Mouse (Mus musculus) myocyte (in vitro differentiated cells): ENCODE results near the gene Ndufb10. TPM values are rescaled to one million over a fixed set of nuclear protein-coding genes. Genes with fewer than 3 reads are reported as not detected.

Experiments used
- H3K27me3 ChIP-seq: one replicate; pipeline ENCODE4 v1.6.1; 2011; ENCODE audit not compliant: control insufficient read depth, insufficient read depth, insufficient read length
- H3K36me3 ChIP-seq: one replicate; pipeline ENCODE4 v1.6.1; 2011; ENCODE audit not compliant: control insufficient read depth, insufficient read depth
- H3K4me2 ChIP-seq: one replicate; pipeline ENCODE4 v1.6.1; 2011; ENCODE audit warnings: low read depth, control low read depth
- H3K4me3 ChIP-seq: one replicate; pipeline ENCODE4 v1.5.1; 2011; ENCODE audit warnings: mild to moderate bottlenecking, control low read depth, moderate library complexity
- H3K79me2 ChIP-seq: one replicate; pipeline ENCODE4 v1.6.1; 2011; ENCODE audit not compliant: control insufficient read depth, insufficient read depth
- H3ac ChIP-seq: one replicate; pipeline ENCODE4 v1.6.1; 2011; ENCODE audit not compliant: control insufficient read depth, insufficient read length
- CEBPB ChIP-seq: IDR thresholded peaks from 2 replicates; pipeline ENCODE4 v1.6.1; 2011; ENCODE audit warnings: mild to moderate bottlenecking, moderate library complexity; ENCODE audit not compliant: poor library complexity, insufficient read depth, severe bottlenecking
- E2F4 ChIP-seq: IDR thresholded peaks from one replicate; pipeline ENCODE4 v1.6.1; 2011; ENCODE audit warnings: mild to moderate bottlenecking, control low read depth, moderate library complexity; ENCODE audit not compliant: insufficient read depth
- MAX ChIP-seq: IDR thresholded peaks from one replicate; pipeline ENCODE4 v1.6.1; 2011; ENCODE audit warnings: low read depth, mild to moderate bottlenecking, control low read depth
- MYOD1 ChIP-seq, 3 experiments: IDR thresholded peaks; one replicate each; pipeline ENCODE4 v1.6.1; 2011; ENCODE audit warnings: control low read depth in 2 of 3, low read depth in 2 of 3, mild to moderate bottlenecking in 2 of 3, moderate library complexity in 1 of 3; ENCODE audit not compliant: insufficient read length in 2 of 3, control insufficient read depth in 1 of 3
- MYOG ChIP-seq, 3 experiments: IDR thresholded peaks; one replicate each; pipeline ENCODE4 v1.6.1; 2011; ENCODE audit warnings: control low read depth in 2 of 3, low read depth in 2 of 3, mild to moderate bottlenecking in 2 of 3; ENCODE audit not compliant: insufficient read length in 2 of 3, control insufficient read depth in 1 of 3, insufficient read depth in 1 of 3
- POLR2A ChIP-seq: IDR thresholded peaks from one replicate; pipeline ENCODE4 v1.6.1; 2011; ENCODE audit warnings: low read depth, mild to moderate bottlenecking, control low read depth, moderate library complexity; ENCODE audit not compliant: insufficient read length
- POLR2AphosphoS2 ChIP-seq: IDR thresholded peaks from one replicate; pipeline ENCODE4 v1.6.1; 2011; ENCODE audit warnings: low read depth, control low read depth; ENCODE audit not compliant: insufficient read length
- REST ChIP-seq: IDR thresholded peaks from one replicate; pipeline ENCODE4 v1.6.1; 2011; ENCODE audit warnings: mild to moderate bottlenecking, control low read depth, moderate library complexity; ENCODE audit not compliant: insufficient read depth, insufficient read length
- SRF ChIP-seq: IDR thresholded peaks from one replicate; pipeline ENCODE4 v1.6.1; 2011; ENCODE audit warnings: low read depth; ENCODE audit not compliant: control insufficient read depth, insufficient read length
- TCF12 ChIP-seq: IDR thresholded peaks from one replicate; pipeline ENCODE4 v1.6.1; 2011; ENCODE audit warnings: mild to moderate bottlenecking, control low read depth; ENCODE audit not compliant: poor library complexity, insufficient read depth, severe bottlenecking
- TCF3 ChIP-seq: IDR thresholded peaks from one replicate; pipeline ENCODE4 v1.6.1; 2011; ENCODE audit warnings: low read depth, control low read depth; ENCODE audit not compliant: insufficient read length
- USF1 ChIP-seq: IDR thresholded peaks from one replicate; pipeline ENCODE4 v1.6.1; 2011; ENCODE audit warnings: low read depth, mild to moderate bottlenecking, control low read depth, moderate library complexity
- polyA plus RNA-seq: library from polyadenylated mRNA; unstranded; fragments of >200 nt; fragmentation: generic; extraction: Trizol; gene quantifications from one replicate; pipeline ENCODE4 v1.2.1, GENCODE M21; 2012; ENCODE audit warnings: missing spikeins

Gene Ndufb10
- polyA plus RNA-seq, 1 experiment, result 547 TPM

DNA sequence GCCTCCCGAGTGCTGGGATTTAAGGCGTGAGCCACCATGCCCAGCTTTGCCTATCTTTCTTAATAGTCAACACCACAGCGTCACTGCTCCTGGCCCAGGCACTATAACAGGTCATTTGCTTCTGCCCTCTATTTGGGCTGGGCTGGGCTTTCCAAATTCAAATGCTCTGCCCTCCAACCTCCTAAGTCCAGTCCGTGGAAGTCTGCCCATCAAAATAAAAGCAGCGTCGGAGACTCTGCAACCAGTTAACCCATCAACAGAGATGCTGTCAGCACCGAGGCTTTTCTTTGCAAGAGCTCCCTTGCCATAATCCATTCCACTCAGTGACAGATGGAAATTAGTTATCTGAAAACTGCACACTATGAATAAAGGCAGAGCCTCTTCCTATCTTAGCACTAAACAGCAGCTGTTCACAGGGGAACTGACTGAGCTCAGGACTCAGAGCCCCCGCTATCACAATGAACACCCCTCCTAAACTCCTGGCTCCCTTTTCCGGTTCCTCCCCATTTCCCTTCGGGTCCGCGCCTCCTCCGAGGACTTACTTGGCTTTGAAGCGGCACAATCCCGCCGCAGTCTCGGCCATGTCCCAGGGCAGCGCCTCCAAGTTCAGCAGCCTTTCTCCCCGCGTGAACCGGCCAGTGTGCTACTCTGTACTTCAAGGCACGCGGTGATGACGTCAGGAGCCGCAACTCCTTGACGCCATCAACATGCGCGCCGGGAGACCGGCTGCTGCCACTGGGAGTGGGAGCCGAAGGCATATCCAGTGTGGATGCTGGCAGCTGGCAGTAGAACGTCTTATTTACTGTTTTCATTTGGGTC is 17.1 kb downstream of the Ndufb10 start, which contains the start of gene Tbl3:
TSS of gene Tbl3 (minus strand) at position 679 of the 819 bp plus-strand sequence.
- peak within 1 kb of the TSS; percentile 5 for H3ac ChIP-seq
- peak within 1 kb of the TSS; percentile 72 for H3K4me3 ChIP-seq
- H3K79me2 ChIP-seq, result peaks cover 16% of the 10 kb centered on the region
- no peaks in the 10 kb centered on the region for H3K27me3 ChIP-seq
- TF ChIP-seq TCF12 (no peak), POLR2AphosphoS2 (peak; percentile 94), CEBPB (no peak), MYOG (IDR thresholded peaks at IDR 0.05; ENCODE audit: control insufficient read depth in 1 of 3, insufficient read depth in 1 of 3, insufficient read length in 2 of 3, low read depth in 2 of 3) (peak in 1 of 3 experiments; percentile 10), SRF (peak; percentile 72), POLR2A (peak; percentile 91), E2F4 (peak; percentile 2)
- H3K36me3 ChIP-seq, result peaks cover under 1% of the 10 kb centered on the region
- peak within 1 kb of the TSS; percentile 89 for H3K4me2 ChIP-seq

DNA sequence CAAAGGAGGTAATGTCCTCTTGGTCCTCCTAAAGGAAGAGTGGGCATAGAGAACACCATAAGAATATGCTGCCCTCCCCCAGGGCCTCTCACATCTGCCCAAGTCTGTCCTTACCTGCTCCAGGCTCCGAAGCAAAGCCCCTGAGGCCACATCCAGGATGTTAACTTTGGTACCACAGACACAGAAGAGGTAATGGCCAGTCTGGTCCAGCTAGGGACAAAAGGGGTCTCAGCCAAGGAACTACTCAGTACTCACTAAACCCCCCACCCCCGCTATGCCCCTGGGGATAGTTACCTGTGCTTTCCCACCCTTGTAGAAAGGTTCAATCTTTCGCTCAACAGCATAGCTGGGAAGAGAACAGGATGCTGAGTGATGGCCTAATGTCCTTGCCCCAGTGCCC is 18.5 kb downstream of the Ndufb10 start:
- Histone ChIP-seq H3K79me2 (peaks cover 16% of the 10 kb centered on the region), H3K4me2 (peak overlapping the region; percentile 89), H3ac (no peak overlapping the region), H3K4me3 (no peak overlapping the region), H3K36me3 (peaks cover 9% of the 10 kb centered on the region), H3K27me3 (no peaks in the 10 kb centered on the region)
- TF ChIP-seq MYOD1 (IDR thresholded peaks at IDR 0.05; ENCODE audit: control insufficient read depth in 1 of 3, insufficient read length in 2 of 3, low read depth in 2 of 3) (no peak), TCF3 (no peak), POLR2A (no peak), TCF12 (no peak)

DNA sequence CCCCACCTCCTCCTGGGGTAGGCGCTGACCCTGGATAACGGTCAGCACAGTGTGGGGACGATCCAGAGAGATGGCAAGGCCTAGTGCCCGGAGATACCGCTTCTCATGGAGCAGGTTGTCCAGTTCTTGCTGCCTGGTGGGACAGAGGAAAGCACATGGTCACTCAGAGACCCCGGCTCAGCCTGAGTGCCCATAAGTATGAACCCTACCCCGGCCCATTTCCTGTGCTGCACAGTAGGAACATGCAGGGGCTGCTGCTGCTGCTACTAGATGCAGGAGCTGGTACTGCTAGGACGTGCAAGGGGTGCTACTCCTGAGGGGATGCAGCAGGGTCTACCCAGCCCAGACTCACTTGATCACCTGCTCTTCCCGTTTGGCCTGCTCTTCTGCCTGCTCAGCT is 23.0 kb downstream of the Ndufb10 start:
- Histone ChIP-seq H3ac (no peak overlapping the region), H3K4me3 (no peak overlapping the region), H3K4me2 (no peak overlapping the region), H3K79me2 (peaks cover 7% of the 10 kb centered on the region), H3K36me3 (peaks cover 9% of the 10 kb centered on the region), H3K27me3 (no peaks in the 10 kb centered on the region)
- TF ChIP-seq SRF (no peak), E2F4 (no peak), CEBPB (no peak), POLR2AphosphoS2 (no peak), MYOG (IDR thresholded peaks at IDR 0.05; ENCODE audit: control insufficient read depth in 1 of 3, insufficient read depth in 1 of 3, insufficient read length in 2 of 3, low read depth in 2 of 3) (no peak), POLR2A (no peak), REST (no peak), MAX (no peak), USF1 (no peak), TCF12 (no peak), MYOD1 (IDR thresholded peaks at IDR 0.05; ENCODE audit: control insufficient read depth in 1 of 3, insufficient read length in 2 of 3, low read depth in 2 of 3) (no peak), TCF3 (no peak)

DNA sequence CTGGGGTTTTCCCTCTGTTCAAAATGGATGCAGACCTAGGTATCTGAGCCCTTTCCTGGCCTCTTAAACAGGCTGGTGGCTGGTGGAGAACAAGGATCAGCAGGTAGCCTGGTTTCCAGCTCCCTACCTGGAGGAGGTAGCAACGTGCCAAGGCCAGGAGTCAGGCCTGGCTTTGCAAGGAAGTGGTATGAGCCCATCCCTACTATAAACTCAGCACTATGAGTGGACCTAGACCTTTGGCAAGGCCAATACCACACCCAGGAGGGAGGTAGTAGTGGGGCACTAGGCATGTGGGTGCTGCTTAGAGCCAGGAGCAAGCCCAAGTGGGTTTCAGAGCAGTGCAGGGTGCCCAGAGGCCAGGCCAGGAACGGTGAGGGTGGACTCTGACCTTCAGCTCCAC is 24.8 kb downstream of the Ndufb10 start:
- H3K4me3 ChIP-seq, result no peak overlapping the region
- H3ac ChIP-seq, result no peak overlapping the region
- H3K36me3 ChIP-seq, result peaks cover 9% of the 10 kb centered on the region
- H3K79me2 ChIP-seq, result peaks cover 5% of the 10 kb centered on the region
- H3K4me2 ChIP-seq, result no peak overlapping the region
- TF ChIP-seq TCF3 (no peak), SRF (no peak), MYOD1 (IDR thresholded peaks at IDR 0.05; ENCODE audit: control insufficient read depth in 1 of 3, insufficient read length in 2 of 3, low read depth in 2 of 3) (no peak), MYOG (IDR thresholded peaks at IDR 0.05; ENCODE audit: control insufficient read depth in 1 of 3, insufficient read depth in 1 of 3, insufficient read length in 2 of 3, low read depth in 2 of 3) (no peak), USF1 (no peak), REST (no peak), POLR2AphosphoS2 (no peak), MAX (no peak), E2F4 (no peak), POLR2A (no peak), CEBPB (no peak), TCF12 (no peak)
- H3K27me3 ChIP-seq, result no peaks in the 10 kb centered on the region

DNA sequence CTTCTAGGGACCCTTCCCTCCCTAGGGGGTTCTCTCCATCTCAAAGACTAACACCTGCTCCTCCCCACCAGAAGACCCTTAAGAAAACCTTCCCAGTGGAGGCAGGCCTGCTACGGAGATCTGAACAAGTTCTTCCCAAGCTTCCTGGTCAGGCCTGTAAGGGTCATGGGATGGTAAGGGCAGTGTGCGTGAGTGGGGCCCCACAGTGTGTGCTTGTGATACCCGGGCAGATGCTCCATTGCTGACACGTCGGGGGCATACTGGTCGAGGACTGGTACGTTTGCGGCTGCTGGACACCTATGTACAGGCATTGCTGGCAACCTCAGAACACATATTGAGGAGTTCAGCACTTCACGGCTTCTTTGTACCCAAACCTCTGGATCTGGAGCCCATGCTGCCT is 25.6 kb downstream of the Ndufb10 start:
- no peak for TF ChIP-seq POLR2A
- no peak for TF ChIP-seq TCF3
- no peak for TF ChIP-seq REST
- TF ChIP-seq POLR2AphosphoS2, result peak; percentile 77
- no peak for TF ChIP-seq TCF12
- Histone ChIP-seq H3K4me2 (no peak overlapping the region), H3ac (no peak overlapping the region), H3K27me3 (no peaks in the 10 kb centered on the region), H3K36me3 (peaks cover 9% of the 10 kb centered on the region), H3K79me2 (peaks cover 5% of the 10 kb centered on the region), H3K4me3 (no peak overlapping the region)
